Mouse (Mus musculus) kidney, adult 9 months (tissue): ENCODE results near the gene Krcc1.
"Not testable (repeated sequence)": the region's sequence is repeated elsewhere in the genome, so short reads cannot be mapped to it uniquely, and the experiment has no call there.

Source experiments
- DNase-seq: peaks from one replicate; pipeline ENCODE4 v3.0.0; 2022

Gene Krcc1

GRCm38 (mm10) chr6:71262142-71262833, 9.2 kb upstream of the Krcc1 start:
- no peak for DNase-seq

DNA sequence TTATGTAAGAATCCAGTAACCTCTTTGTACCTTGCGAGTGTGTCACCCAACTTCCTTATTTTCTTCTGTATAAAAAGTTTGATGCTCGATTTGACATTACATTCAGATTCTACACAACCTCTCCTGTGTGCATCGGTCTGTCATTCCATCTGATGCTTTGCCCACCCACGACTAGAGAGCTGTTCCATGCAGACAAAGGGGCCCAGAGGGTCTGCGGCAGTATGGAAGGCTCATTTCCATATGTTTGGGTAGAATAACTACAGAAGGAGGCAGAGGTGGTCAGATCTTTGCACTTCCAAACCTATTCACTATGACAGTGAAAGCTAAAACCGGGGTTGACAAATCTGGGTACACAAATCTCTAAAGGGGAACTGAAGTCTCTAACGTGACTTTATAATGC, 3.9 kb upstream of the Krcc1 start:
- DNase-seq = not testable (repeated sequence)

DNA sequence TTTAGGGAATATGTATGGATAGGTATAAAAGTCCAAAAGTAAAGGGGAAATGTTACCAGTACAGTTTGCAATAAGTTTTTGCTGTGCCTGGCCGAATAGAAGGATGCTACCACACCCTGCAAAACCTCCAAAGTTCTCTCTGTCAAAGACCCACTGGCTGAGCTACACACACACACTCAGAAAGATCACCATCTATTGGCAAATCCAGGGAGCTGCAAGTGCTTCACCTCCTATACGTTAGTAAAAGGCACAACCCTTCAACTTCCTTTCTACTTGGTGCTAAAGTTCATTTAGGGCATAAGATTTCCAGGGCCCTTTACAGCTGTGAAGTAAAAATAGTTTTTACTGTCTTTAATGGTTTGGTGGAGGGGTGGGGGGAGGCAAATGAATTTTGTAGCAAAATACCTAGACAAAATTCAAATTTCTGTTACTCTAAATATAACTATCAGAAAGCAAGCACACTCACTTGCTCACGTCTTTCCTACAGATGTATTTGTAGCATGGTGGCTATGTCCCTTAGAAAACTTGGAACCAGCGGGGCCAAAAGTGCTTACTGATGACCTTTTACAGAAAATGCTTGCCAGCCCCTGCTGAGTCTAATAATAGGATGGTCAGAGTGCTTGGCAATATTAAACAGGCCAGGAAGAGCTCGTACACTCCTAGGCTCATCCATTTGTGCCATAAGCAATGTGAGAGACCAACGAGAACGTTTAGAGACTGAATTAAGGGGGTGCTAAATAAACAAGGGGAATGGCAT, 2.4 kb upstream of the Krcc1 start:
- DNase-seq = peak; percentile 29

DNA sequence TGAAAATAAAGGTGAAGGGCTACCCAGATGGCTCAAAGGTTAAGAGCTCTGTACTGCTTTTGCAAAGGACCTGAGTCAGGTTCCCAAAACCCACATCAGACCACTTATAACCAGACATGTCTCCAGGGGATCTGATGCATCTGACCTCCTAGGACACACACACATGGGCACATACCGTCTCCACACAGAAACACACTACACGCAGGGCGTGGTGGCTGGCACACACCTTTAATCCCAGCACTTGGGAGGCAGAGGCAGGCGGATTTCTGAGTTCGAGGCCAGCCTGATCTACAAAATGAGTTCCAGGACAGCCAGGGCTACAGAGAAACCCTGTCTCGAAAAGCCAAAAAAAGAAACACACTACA, 1.8 kb upstream of the Krcc1 start:
- not testable (repeated sequence) for DNase-seq

- peak; percentile 64 for DNase-seq
These were observed 998 bp upstream of the Krcc1 start for GRCm38 (mm10) chr6:71270301-71271056.

DNA sequence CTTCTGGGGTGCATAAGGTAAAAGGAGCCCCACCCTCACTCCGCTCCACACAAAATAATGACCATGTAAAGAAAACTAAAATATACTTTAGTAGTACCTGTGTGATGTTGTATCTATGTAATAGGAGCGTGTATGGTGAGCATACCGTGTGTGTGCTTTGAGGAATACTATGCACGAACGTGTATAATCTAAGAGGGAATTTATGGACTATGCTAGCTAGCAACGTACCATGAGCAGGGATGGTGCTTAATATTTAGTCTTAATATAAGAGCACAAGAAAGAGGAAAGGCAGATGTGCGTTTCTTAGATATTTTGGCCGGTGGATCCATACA, 454 bp upstream of the Krcc1 start:
- no peak for DNase-seq

GRCm38 (mm10) chr6:71272316-71272741, 852 bp downstream of the Krcc1 start:
- DNase-seq = peak; percentile 49

- no peak for DNase-seq
These were observed 2.2 kb downstream of the Krcc1 start for GRCm38 (mm10) chr6:71273715-71274114.

GRCm38 (mm10) chr6:71274621-71275020, 3.1 kb downstream of the Krcc1 start:
- no peak for DNase-seq

DNA sequence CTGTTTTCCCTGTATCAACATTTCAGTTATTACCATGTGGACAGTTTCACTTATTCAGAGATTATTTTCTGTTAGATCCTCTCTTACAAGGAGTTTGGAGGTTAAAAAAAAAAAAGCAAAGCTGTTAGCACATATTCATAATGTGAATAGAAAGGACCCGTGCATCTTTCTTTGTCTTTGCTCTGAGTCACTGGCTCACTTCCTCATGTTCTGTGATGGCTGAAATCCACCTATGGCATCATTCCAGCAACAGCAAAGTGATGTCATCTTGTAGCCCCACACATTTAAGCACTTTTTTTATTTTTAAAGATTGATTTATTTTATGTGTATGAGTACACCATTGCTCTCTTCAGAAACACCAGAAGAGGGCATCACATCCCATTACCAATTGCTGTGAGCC, 7.9 kb downstream of the Krcc1 start:
- no peak for DNase-seq

DNA sequence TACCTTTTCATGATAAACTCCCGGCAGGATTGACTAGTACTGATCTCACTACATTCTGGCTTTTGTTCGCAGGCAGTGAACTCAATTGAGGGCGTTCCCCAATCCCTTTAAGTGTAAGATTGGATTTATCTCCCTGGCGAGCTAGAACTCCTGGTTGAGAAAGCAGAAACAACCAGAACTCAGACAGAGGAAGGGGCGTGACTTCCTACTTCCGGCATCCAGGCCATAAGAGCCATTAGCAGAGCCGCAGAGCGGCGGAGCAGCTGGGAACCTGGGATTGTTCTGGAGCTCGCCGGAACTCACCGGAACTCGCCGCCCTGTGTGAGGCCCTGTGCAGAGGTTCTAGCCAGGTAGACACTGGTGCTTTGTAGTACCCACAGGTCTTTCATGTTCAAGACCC, 22.0 kb downstream of the Krcc1 start:
- no peak for DNase-seq

DNA sequence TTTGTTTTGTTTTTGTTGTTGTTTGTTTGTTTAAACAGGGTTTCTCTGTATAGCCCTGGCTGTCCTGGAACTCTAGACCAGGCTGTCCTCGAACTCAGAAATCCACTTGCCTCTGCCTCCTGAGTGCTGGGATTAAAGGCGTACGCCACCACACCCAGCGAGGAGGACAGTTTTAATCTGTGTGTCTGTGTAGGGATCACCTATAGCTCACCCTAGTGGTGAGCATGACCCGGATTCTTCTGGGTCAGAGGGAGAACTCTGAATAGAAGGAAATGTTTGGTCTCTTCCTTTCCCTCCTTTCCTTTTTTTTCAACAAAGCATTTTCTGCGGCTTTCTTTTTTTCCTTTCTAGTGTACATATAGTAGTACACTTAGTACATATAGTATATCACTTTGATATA, 23.8 kb downstream of the Krcc1 start:
- DNase-seq = no peak

DNA sequence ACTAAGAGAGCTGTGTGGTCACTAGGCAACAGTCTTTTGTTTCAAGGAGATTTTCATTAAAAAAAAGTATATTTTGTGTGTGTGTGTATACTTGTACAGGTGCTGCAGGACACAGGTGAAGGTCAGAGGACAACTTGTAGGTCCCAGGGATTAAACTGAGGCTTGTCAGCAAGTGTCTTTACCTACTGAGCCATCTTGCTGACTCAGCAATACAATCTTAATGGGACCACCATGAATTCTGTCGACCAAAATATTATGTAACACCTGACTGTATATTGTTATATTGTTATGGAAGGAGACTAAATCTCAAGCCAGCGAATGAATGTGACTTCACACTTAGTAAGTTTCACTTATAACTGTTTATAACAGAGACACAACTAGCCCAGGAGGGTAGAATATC, 26.6 kb downstream of the Krcc1 start:
- DNase-seq = no peak

GRCm38 (mm10) chr6:71298751-71299150, 27.3 kb downstream of the Krcc1 start:
- peak; percentile 24 for DNase-seq

DNA sequence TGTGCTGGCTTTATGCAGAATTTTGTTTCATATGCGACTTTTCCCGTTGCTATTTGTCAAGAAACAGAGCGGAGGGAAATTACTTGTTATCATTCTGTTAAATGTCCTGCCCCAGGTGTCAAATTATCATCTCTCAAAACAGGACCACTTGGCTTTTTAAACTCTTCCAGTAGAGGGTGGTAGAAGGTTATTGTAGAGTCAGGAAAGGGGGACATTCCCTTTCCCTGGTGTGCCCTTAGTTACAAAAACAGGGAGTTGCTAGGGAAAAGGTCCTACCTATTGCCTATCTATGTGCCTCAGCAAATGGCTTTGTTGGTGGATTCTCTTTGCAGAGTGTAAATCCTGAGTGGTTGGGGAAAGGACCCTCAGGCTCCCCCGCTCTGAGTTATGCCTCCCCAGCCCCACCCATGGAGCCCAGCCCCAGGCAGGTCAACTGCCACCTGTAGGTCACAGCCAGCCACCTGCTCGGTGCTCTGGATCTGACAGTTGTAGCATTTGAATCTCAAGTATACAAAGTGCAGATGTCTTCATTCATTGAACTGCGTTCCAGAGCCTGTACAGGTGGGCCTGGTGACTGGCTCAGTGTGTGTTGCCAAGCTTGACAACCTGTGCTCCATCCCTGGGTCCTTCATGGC, 30.7 kb downstream of the Krcc1 start:
- no peak for DNase-seq

DNA sequence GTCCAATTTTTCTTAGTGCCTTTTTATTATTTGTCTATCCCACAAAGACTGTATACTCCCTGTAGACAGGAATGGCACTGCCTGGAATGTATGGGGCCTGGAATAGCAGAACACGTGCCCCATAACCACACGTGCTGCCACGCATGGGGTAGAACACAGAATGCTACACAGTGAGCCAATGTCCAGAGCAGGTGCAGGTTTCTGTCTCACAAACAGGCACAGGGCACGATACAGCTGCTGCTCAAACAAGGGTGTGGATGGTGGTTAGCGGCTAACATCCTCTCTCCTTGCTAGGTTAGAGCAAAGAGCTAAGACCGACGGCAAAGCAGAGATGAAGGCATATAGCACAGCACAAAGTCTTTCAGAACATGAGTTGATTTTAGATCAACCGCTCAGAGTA, 36.0 kb downstream of the Krcc1 start:
- no peak for DNase-seq

GRCm38 (mm10) chr6:71321826-71322283, 50.4 kb downstream of the Krcc1 start, which contains the start of gene Smyd1:
TSS of gene Smyd1 (minus strand) at chr6:71322233.
- no peak for DNase-seq

- DNase-seq = no peak
These were observed 51.0 kb downstream of the Krcc1 start, which contains the start of gene Cd8b1 for GRCm38 (mm10) chr6:71322491-71322921. TSS of gene Cd8b1 (plus strand) at chr6:71322788.

GRCm38 (mm10) chr6:71324816-71325215, 53.3 kb downstream of the Krcc1 start:
- DNase-seq = no peak

- DNase-seq = no peak
These were observed 58.4 kb downstream of the Krcc1 start for GRCm38 (mm10) chr6:71329881-71330280.

- DNase-seq = no peak
These were observed 59.0 kb downstream of the Krcc1 start for GRCm38 (mm10) chr6:71330486-71330885.

DNA sequence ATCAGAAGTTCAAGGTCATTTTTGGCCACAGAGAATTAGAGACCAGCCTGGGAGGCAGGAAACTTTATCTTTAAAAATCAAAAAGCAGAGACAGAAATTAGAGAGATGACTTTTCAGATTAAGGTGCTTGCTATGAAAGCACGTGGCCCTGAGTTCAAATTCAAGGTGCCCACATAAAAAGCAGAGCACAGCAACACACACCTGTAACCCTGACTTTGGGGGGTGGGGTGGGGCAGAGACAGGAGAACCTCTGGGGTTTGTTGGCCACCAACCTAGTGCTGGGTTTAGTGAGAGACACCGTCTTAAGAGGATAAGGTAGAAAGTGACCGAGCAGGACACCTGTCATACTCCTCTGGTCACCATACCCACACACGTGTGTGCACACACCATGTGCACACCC, 60.0 kb downstream of the Krcc1 start:
- not testable (repeated sequence) for DNase-seq
